Mouse (Mus musculus) thymus, adult 2 months (tissue): ENCODE measurements around the gene Smyd5.

Source experiments
- CTCF ChIP-seq: fragments of 200-500 bp; IDR thresholded peaks from 2 replicates; pipeline ENCODE4 v1.5.1; 2012; ENCODE audit warnings: mild to moderate bottlenecking, control low read depth, low read length, moderate library complexity, borderline replicate concordance; ENCODE audit not compliant: control insufficient read depth, poor library complexity, insufficient read depth; ENCODE audit errors: extremely low read depth
- POLR2A ChIP-seq: fragments of 200-500 bp; IDR thresholded peaks from 2 replicates; pipeline ENCODE4 v1.6.1; 2012; ENCODE audit warnings: mild to moderate bottlenecking, low read length, control low read depth, moderate library complexity; ENCODE audit not compliant: control insufficient read depth, poor library complexity, insufficient read depth; ENCODE audit errors: extremely low read depth

- no peak for TF ChIP-seq CTCF
- TF ChIP-seq POLR2A, result no peak
Observed at GRCm38 (mm10) chr6:85472542-85472941, 40.8 kb downstream of the Smyd5 start.
